10 mouse cellular contexts compared by ENCODE assay signal in the genomic region with DNA sequence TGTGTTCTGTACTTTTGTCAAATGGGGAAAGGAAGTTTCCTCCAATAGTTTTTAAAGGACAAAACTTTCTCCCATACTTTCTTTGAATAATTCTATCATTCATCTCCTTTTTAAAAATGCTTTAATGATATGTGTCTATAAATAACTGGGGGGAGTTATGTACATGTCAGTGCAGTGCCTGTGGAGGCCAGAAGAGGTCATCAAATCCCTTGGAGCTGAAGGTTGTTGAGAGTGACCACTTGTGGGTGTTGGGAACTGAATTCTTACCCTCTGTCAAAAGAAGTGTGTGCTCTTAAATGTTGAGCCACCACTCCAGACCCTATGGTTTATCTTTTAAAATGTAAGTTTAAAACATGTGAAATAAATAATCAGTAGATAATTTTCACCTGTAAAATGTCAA. TPM values are rescaled to one million over a fixed set of nuclear protein-coding genes. Genes with fewer than 3 reads are reported as not detected.
A peak's percentile ranks its signal among the peaks of the same experiment; 100 is the strongest.
DNase-seq lines count a peak whose midpoint lies in the region; ATAC-seq and TF ChIP-seq lines count a peak whose summit lies in the region.
"Had no signal": no experiment of that assay in that cellular context is flagged by ENCODE, and none has a peak within 500 bp of the region (broad histone marks: within the 10 kb centered on the region; RNA-seq: fewer than 3 reads in every experiment).

No protein-coding gene starts in this region.

- no peaks in the 10 kb centered on the region for H3K9me3 ChIP-seq in intestine, postnatal 0 days (ENCODE audit: control insufficient read depth)
- H3K9me3 ChIP-seq in intestine, embryonic 15.5 days, result no peaks in the 10 kb centered on the region
- H3K9me3 ChIP-seq: embryonic facial prominence, embryonic 10.5 days; hindbrain, embryonic 15.5 days had no signal

- H3K9ac ChIP-seq in intestine, postnatal 0 days (ENCODE audit: low read depth, low read length), result no peak overlapping the region
- no peak overlapping the region for H3K9ac ChIP-seq in intestine, embryonic 15.5 days
- H3K9ac ChIP-seq: hindbrain, embryonic 15.5 days had no signal

- DNase-seq in 416B (ENCODE audit: low read depth), result peak; percentile 86
- peak; percentile 15 to 21 for DNase-seq in B cell, adult 2 months
- peak; percentile 4 for DNase-seq in embryo, embryonic 11 days
- DNase-seq in urinary bladder, postnatal 14 days (ENCODE audit: low spot score), result no peak

- ATAC-seq in intestine, postnatal 0 days, result no peak
- no peak for ATAC-seq in intestine, embryonic 15.5 days
- no peak for ATAC-seq in CD4-positive, CD25-positive, alpha-beta regulatory T cell, adult 4 months
- ATAC-seq: activated CD4-positive, CD25-positive, alpha-beta regulatory T cell, adult 4 months had no signal

- H3K4me1 ChIP-seq in intestine, postnatal 0 days (replicated peaks; ENCODE audit: control insufficient read depth, insufficient read depth, low read length), result no peaks in the 10 kb centered on the region
- H3K4me1 ChIP-seq in intestine, embryonic 15.5 days (replicated peaks), result no peaks in the 10 kb centered on the region
- H3K4me1 ChIP-seq: embryonic facial prominence, embryonic 10.5 days; hindbrain, embryonic 15.5 days had no signal

- H3K27ac ChIP-seq in intestine, postnatal 0 days (ENCODE audit: low read depth, low read length), result no peak overlapping the region
- H3K27ac ChIP-seq in intestine, embryonic 15.5 days, result no peak overlapping the region
- H3K27ac ChIP-seq: embryonic facial prominence, embryonic 10.5 days; hindbrain, embryonic 15.5 days had no signal

- TF ChIP-seq CTCF in intestine, postnatal 0 days (IDR thresholded peaks at IDR 0.05; ENCODE audit: low read depth), result peak; percentile 50

- H3K36me3 ChIP-seq in intestine, postnatal 0 days (ENCODE audit: control insufficient read depth, insufficient read depth), result no peaks in the 10 kb centered on the region
- H3K36me3 ChIP-seq in intestine, embryonic 15.5 days, result no peaks in the 10 kb centered on the region
- H3K36me3 ChIP-seq: embryonic facial prominence, embryonic 10.5 days; hindbrain, embryonic 15.5 days had no signal

- H3K4me3 ChIP-seq in intestine, postnatal 0 days (ENCODE audit: low read depth, low read length), result no peak overlapping the region
- no peak overlapping the region for H3K4me3 ChIP-seq in intestine, embryonic 15.5 days (replicated peaks)
- H3K4me3 ChIP-seq: embryonic facial prominence, embryonic 10.5 days; hindbrain, embryonic 15.5 days had no signal

- no peaks in the 10 kb centered on the region for H3K27me3 ChIP-seq in intestine, postnatal 0 days (replicated peaks; ENCODE audit: control insufficient read depth, insufficient read depth, low read length)
- no peaks in the 10 kb centered on the region for H3K27me3 ChIP-seq in intestine, embryonic 15.5 days (replicated peaks)
- H3K27me3 ChIP-seq: hindbrain, embryonic 15.5 days had no signal

- no peak overlapping the region for H3K4me2 ChIP-seq in intestine, postnatal 0 days (replicated peaks; ENCODE audit: low read depth)
- no peak overlapping the region for H3K4me2 ChIP-seq in intestine, embryonic 15.5 days (replicated peaks)
- H3K4me2 ChIP-seq: hindbrain, embryonic 15.5 days had no signal

RNA-seq across cellular contexts. Expression of gene Syne1, which starts 39.0 kb away (rescaled TPM):
- polyA plus RNA-seq in intestine, postnatal 0 days (2015; fragmentation: Nextera tagmentation; extraction: Ambion mirVana), result 4.3 and 5.7 TPM in 2 replicates
- 5.7 and 5.9 TPM in 2 replicates for polyA plus RNA-seq in intestine, embryonic 15.5 days (2015; fragmentation: Nextera tagmentation; extraction: Ambion mirVana)
- polyA plus RNA-seq in CD4-positive, CD25-positive, alpha-beta regulatory T cell, adult 4 months (2017; shearing (Covaris generic)), result 10 to 100 TPM; 14.1 to 22.9 TPM
